Mouse (Mus musculus) kidney, adult 2 months (tissue): ENCODE results near the gene Mxra7.

Experiments
- CTCF ChIP-seq: fragments of 200-500 bp; conservative IDR thresholded peaks from 2 replicates; pipeline ENCODE4 v1.5.1; 2011; ENCODE audit warnings: low read depth, mild to moderate bottlenecking, control low read depth, low read length, moderate library complexity, mixed read lengths; ENCODE audit not compliant: insufficient read depth, insufficient read length
- POLR2A ChIP-seq: fragments of 200-500 bp; IDR thresholded peaks from one replicate; pipeline ENCODE4 v1.6.1; 2011; ENCODE audit warnings: low read depth, low read length, control low read depth

DNA sequence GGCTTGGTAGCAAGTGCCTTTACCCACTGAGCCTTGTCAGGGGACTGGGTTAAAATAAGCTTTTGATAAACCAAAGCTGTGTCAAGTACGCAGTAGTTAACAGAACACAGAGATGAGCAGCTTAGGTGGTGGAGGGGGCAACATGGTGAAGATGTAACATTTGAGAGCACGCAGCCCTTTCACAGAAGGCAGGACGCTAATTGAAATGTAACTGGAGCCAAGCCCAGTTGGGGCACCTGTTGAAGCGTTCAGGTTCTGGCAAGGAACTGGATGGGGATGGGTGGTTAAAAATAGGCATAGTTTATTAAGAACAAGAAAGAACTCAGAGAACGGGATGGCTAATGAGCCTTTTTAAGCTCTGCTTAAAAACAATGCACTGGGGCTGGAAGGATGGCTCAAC, 28.5 kb downstream of the Mxra7 start:
- TF ChIP-seq CTCF (no peak), POLR2A (no peak)
